Mouse (Mus musculus) B cell, adult 2 months (primary cell): ENCODE measurements at regions not wholly inside any gene's neighbourhood (a gene's known extent, or its start where the extent isn't known, plus 50 kb on each side); places are given as distances from the start of the nearest gene placed in this dataset.

Experiments
- DNase-seq, 2 experiments: peaks; one replicate each; pipeline ENCODE4 v3.0.0; 2022

DNA sequence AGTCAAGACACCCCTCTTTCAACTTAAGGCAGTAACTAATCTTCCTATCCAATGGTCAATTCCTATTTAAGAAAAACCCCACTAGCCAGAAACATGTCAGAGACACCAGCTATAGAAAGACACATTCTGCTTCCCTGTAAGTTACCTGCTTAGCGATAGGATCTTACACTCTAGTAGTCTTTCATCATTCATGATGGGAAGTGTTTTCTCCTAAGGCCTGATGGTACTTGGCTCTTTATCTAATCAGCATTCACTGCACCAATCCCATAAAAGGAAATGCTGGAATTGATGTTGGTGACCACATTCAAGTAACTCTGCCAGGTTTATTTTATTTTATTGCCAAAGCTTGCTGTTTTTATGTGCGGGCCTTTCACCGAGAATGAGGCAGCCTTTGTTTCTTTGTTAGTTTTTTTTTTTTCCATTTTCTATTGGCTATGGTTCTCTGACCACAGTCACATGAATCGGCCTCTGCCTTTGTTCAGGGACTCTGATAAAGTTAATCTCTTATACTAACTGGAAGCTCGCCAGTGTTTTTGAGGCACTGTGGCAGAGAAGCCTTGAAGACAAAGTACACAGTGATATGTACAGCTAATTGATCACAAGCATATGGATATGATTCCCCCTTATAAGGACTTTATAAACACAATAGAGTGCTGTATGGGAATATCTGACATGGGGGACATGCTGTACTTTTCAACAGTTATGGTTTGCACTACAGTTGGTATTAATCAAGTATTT lies 166.0 kb upstream of the Chrm3 start:
- DNase-seq = no peak

DNA sequence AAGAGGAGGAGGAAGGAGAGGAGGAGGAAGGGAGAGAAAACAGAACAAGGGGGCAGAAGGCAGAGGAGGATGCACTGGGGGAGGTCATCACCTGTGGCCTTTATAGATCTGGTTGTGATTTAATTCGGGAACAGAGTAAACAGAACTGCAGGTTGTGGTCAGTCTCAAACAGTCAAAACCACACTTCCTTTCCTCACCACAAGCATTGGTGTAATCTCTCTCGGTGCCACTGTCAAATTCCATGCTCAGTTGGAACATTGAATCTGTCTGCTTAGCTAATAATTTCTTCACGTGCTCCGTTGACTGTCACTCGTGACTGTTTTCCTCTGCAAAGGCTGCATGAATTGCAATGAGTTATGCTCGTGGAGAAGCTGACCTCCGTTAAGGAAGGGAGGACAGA lies 143.6 kb upstream of the Chrm3 start:
- DNase-seq = no peak

DNA sequence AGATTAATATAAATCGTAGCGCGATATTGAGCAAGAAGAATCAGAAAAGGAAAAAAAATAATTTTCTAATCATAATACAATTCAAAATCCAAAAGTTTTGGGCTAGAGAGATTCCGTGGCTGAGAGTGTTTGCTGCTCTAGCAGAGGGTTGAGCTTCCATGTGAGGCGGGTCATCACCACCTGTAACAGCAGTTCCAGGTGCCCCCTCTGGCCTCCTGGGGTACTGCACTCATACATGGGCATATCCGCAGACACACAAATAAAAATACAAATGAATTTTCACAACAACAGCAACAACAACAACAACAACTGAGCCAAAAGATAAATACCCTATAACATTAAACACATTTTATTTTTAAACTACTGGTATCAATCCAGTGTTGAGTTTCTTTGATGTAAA lies 94.7 kb upstream of the Chrm3 start:
- DNase-seq = peak; percentile 10 to 15

DNA sequence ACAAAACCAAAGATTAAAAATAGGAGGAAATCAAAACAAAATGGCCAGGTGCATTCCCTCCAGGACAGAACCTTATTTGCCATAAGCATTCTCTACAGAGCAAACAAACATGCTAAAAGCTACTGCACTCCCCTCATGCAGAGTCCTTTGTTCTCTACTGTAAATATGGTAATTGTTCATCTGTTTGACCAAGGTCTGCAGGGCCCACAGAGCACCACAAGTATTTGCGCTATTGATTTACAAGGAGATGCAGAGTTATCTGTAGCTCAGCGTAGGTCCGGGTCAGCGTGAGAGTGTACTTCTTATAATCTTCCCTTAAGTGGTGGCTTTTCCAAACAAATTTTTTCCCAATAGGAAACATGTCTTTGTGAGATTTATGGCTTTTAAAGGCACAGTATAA lies 94.0 kb upstream of the Chrm3 start:
- no peak for DNase-seq

DNA sequence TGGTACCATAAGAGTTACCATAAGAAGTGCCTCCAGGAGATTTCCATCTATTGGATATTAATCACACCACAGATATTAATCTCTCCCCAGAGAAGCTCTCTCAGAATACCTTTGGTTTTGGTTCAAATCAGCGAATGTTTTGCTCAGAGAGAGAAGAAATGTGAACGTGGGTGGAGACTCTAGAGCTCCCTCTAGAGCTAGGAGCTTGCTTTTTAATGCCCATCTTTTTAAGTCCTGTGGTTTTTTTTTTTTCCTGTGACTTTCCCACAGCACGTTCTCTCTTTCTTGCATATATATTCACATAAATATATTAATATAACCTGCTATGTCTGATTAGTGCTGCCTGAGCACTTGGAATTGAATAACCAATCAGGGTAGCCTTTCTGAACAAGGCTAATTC lies 90.4 kb upstream of the Chrm3 start:
- no peak for DNase-seq

DNA sequence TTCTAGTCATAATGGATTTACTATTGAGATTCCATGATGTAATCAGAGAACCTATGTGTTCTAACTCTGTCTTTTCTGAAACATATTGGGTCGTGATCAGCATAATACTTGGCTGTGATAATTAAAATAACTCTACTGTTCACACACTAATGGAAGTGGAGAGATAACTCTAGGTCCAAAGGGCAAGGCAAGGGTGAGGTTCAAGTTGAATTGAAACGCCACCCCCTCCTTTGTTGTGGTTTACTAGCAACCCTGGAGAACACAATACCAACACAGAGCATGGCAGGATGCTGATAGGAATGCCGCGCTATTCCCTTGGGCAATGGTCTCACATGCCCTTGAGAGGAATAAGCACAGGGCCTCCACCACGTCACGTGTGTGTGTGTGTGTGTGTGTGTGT lies 88.9 kb upstream of the Chrm3 start:
- DNase-seq = no peak

DNA sequence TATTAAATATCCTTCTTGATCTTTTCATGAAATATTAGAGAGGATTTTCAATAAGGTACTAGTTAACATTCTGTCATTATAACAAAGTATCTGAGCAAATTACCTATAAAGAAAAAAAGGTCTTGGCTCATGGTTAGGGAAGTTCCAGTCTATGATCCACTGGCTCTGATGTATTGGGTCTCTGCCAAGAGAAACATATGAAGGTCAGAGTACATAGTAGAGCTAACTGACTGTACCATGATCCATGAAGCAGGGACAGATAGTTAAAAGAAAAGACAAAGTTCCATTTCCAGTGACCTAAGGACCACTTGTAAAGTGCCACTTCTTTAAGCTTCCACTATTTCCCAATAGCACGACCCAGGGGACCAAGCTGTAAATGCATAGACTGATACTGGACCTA lies 87.2 kb upstream of the Chrm3 start:
- DNase-seq = no peak

DNA sequence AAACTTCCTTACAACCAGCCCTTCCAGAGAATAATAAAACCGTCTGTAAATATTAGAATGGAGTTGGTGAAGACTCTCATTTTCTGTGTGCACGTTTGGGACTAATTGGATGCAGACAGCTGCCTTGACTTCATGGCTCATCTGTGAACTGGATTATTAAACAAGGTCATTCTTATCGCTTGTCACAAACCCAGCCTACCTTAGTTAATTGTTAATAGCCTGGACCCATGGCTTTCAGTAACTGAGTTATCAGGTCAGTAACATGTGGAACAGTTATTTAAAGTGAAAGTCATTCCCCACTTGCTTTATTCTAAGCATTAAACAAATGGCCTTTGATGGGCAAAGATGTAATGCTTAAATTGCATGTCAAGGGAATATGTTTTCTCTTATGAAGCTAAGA lies 85.0 kb upstream of the Chrm3 start:
- DNase-seq = no peak
